Mouse (Mus musculus) mouse embryonic stem cell (cell line): ENCODE data around the gene Pts.

Experiments
- in situ Hi-C, 2 experiments: fragments of 300-500 bp; cut with MboI; formaldehyde crosslinking; loops; 1 replicate in 1 of 2; 3 replicates in 1 of 2; pipeline ENCODE4 v1.14.3; 2019 to 2020; ENCODE audit warnings: low sequenced_read_pairs in 2 of 2, low pct_unique_long_range_greater_than_20kb in 1 of 2, mixed read lengths in 1 of 2; ENCODE audit not compliant: unreplicated experiment in 1 of 2

Pts gene

DNA sequence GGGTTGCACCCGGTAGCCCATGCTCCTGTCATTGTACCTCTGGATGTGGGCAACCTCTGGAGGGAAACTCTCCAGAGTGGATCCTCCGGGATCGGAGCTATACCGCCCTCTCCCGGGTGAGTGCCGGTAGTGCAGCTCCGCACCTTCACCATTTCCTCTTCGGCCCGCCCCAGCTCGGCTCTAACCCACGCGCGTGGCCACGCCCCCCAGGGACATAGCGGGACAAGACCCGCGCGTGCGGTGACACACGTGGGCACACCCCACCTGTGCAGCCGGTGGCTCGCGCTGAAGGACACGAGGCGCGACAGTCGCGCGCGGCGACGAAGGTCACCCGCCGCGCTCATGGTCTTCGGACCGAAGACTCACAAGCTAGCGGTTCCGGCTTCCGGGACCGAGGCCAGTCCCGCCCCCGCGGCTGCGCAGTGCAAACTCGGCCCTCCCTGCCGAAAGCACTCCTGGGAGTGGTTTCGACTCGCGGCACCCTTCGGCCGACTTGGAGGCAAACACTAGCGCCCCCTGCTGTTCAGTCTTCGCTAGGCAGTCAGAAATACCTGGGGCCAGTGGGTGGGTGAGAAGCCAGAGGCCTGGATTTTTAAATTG is at the start of gene Pts:
Gene Pts (minus strand): TSS at position 432 of the 600 bp plus-strand sequence.
- in situ Hi-C loops, result loop anchor here (5.0 to 10.0 kb wide), 2 partner anchors 54 to 71 kb away; no protein-coding TSS in a partner anchor

- in situ Hi-C loops, result no loop called here
Measured at GRCm38 (mm10) chr9:50569599-50570525, 41.3 kb upstream of the Pts start.

GRCm38 (mm10) chr9:50567881-50568280 is 39.4 kb upstream of the Pts start:
- in situ Hi-C loops, result no loop called here

DNA sequence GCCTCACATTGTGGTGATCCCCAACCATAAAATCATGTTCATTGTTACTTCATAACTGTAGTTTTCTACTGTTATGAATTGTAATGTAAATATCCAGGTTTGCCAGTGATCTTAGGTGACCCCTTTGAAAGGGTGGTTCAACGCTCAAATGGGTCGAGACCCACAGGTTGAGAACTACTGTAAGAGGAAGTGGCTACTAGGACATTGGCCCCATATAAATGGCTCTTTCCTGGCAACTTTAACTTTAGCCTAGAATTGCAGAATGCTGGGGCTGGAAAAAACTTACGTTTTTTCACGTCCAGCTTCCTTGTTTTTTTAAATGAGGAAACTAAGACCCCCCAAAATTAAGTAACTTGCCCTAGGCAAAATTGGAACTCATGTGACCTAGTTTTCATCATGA is 38.8 kb upstream of the Pts start:
- in situ Hi-C loops, result no loop called here

GRCm38 (mm10) chr9:50565940-50566339 is 37.4 kb upstream of the Pts start:
- in situ Hi-C loops, result no loop called here

DNA sequence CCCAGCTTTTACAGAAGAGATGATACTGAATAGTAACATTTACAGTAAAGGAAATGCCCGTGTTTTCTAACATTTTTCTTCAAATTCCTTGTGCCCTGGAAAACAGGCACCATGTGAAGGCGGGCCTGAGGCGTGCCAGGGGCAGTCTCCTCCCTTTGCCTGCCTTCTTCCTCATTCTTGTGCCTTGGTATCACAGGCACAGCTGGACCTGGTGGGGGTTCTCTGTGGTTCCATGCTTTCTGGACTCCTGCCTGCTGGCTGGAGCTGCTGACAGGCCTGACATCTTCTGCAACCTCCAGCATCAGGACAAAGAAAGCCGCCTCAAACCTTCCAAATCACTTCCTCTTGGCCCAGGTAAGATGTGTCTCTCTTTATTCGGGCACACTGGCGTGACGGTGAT is 36.6 kb upstream of the Pts start:
- in situ Hi-C loops, result no loop called here

DNA sequence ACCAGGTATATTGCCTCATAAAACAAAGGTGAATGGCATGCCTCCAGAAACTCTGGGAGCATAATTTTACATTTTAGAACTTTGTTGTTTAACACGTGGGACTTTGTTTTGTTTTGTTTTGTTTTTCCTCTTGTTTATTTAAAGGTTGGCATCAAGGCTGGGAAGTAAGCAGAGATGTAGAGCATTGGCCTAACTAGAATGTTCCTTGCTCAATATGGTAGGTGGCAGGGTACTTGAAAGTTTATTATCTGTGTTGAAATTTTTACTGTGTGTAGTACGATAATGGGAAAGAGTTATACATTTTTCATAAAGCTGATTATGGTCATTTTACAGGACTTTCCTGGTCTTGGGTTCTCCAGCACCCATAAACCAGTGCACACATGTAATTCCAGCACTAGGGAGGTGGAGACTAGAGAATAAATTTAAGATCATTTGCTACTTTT is 33.4 kb upstream of the Pts start:
- in situ Hi-C loops, result no loop called here

DNA sequence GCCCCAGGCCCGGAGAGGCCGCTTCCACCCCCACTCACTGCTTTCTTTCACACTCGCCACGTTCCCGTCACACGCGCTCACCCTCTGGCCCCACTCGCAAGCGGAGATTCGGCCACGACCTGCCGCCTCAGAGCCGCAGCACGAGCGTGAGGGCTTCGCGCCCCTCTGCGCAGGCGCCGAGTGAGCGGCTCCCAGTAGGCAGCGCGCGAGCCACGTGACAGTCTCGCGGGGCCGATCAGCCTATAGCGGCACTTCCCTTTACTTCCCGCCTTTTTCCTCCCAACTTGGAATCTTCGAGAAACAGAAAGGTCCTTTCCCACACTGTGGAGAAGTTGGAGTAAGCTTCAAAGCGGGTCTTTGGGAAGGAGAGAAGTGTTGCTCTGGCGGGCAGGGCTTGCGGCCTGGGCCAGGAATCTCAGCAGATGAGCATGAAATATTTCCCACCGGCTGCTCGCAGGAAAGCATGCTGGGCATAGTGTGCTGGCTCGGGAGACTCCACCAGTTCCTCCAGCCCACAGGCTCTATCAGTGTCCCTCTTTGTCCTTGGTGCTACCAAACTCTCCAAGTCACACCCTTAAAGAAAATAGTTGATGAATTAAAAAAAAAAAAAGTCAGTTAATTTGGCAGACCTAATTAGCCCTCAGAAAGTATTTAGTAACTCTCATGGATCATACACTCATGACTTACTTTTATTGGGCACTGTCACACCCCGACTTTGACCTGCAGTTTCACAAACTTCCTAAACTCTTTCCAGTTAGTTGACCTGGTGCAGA is 32.8 kb upstream of the Pts start, which contains the start of gene Tex12:
Gene Tex12 (minus strand): TSS at position 181 of the 773 bp plus-strand sequence.
- in situ Hi-C loops, result no loop called here

- in situ Hi-C loops, result no loop called here
Measured at GRCm38 (mm10) chr9:50555094-50555446, 26.5 kb upstream of the Pts start, which contains the start of gene Bco2. TSS of gene Bco2 (minus strand) at chr9:50555181.

DNA sequence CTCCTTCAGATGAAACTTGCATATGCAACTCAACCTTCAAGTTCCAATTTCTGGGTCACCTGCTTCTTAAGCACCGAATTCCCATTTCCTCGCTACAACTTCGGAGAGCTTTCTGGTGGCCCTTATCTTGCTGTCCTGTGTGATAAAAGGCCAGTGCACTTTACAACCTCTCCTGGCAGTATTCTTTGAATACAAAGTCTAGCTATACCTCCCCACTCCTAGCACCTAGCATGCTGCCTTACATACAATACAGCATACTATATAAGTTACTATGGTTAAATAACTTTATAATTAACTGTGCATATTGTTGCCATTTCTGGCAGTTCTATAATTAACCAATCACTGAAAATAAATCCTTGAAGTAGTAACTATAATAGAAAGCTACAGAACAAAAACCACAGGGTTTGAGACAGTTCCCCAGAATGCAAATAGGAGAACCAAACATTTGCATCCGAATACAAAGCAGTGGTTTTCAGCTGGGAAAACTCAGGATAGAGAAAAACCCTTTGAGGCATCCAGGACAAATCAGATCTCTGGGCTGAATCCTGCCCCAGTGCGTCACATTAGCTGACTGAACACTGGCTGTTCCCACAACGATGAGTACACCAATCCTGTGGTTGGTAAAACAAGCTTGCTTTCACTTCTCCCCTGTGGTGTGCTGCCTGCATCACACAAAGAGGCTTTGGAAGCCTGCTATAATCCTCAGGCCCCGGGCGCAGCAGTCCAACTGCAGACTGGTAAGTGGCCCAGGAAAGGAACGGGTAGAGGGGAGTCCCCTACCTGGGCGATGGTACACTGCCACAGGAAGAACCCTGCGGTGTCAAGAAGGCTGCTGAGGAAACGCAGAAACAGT is 25.9 kb upstream of the Pts start, which contains the start of gene Il18:
Gene Il18 (plus strand): TSS at position 587 of the 853 bp plus-strand sequence.
- in situ Hi-C loops, result no loop called here

DNA sequence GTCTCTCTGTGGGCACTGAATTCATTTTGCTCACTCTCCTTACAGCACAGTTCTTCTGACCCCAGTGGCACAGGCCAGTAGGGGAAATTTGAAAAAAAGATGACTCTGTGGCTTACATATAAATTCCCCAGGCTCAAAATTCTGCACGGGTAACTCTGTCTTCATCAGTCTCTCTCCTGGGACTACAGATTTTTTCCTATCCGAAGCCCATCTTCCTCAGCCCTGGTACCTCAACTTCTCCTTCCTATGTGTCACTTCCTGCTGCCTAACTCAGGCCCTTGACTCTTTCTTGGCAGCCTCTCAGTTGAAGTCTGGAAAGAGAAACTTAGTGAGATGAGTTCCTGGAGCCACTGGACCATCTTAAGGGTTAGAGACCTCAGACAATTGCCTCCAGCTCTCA is 25.0 kb upstream of the Pts start:
- in situ Hi-C loops, result no loop called here

DNA sequence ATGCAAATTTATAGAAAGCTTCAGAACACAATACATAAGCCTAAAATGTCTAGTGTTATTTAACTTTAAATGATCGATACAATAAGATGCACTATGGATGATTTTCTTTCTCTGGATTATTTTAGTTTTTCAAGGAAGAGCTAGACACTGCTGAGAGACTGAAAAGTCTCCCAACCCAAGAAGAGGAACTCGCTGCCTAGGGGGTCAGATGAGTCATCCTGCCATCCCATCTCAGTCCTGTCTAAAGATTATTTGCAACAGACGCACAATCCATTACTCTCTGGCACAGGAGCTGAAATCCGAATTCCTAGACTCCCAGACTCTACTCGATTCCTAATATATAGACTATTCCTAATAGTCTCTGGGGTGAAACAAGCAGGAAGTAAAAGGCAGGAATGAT is 23.7 kb upstream of the Pts start:
- in situ Hi-C loops, result no loop called here

- in situ Hi-C loops, result no loop called here
Measured at GRCm38 (mm10) chr9:50548936-50549335, 20.4 kb upstream of the Pts start.

DNA sequence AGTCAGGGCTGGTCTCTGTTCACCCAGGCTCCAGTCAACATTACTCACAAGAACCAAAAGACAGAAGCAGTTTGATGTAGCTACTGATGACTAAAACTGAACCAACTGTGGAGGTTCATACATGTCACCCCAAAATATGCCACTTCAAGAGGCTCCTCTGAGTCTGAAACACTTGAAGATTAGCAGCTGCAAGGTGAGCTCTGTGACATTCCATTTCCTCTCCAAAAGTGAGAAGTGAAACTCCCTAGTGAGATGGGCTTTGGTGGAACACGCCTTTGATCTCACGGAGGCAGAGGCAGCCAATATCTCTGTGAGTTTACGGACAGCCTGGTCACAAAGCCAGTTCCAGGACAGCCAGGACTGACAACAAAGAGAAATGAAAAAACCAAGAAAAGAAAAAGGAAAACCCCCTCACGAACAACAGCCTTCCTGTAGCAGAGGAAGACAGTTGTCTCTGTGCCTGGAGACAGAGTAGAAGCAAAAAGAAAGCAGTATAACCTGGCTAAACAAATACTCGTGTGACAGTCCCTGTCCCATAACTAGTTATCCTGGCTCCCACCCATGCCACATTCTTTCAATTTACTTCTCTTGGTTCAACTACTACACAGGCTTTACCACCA is 19.4 kb upstream of the Pts start:
- in situ Hi-C loops, result no loop called here

- in situ Hi-C loops, result no loop called here
Measured at GRCm38 (mm10) chr9:50542401-50542800, 13.9 kb upstream of the Pts start.

GRCm38 (mm10) chr9:50540170-50540569 is 11.6 kb upstream of the Pts start:
- in situ Hi-C loops, result no loop called here

GRCm38 (mm10) chr9:50537295-50537694 is 8.8 kb upstream of the Pts start:
- in situ Hi-C loops, result no loop called here
